Mouse (Mus musculus) retina, postnatal 7 days (tissue): ENCODE data around the gene 4932438H23Rik.

Experiments
- DNase-seq: peaks from one replicate; pipeline ENCODE4 v3.0.0-alpha.2; 2012; ENCODE audit warnings: low read depth, low spot score

4932438H23Rik gene

DNA sequence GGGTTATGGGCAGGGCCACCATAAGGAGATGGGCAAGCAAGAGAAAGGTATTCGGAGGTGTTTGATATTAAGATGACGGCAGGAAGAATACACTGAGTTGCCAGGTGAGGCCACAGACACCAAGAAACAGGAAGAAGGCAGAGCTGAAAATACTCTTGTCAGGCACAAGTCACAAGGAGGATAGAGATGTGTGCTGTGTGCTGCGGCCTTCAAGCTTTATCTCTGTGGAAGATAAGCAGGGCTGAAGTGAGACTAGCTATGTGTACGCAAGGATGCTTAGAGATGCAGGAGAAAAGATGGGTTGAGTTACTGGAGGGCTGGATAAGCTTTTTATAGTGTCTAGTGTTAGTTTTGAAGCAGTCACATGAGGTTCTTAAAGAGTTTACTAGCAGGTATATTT, 37.7 kb downstream of the 4932438H23Rik start:
- DNase-seq = no peak

GRCm38 (mm10) chr16:91056043-91056821, 38.7 kb downstream of the 4932438H23Rik start:
- DNase-seq = no peak

- no peak for DNase-seq
Observed at GRCm38 (mm10) chr16:91055150-91055549, 39.8 kb downstream of the 4932438H23Rik start.

- no peak for DNase-seq
Observed at GRCm38 (mm10) chr16:91053599-91053998, 41.3 kb downstream of the 4932438H23Rik start.

GRCm38 (mm10) chr16:91045511-91045910, 49.4 kb downstream of the 4932438H23Rik start:
- DNase-seq = no peak

GRCm38 (mm10) chr16:91044270-91045182, 50.4 kb downstream of the 4932438H23Rik start, which contains the start of gene Paxbp1:
Paxbp1 (minus strand) TSS chr16:91044543.
- peak; percentile 100 for DNase-seq

- DNase-seq = peak; percentile 36
Observed at GRCm38 (mm10) chr16:91043461-91044248, 51.3 kb downstream of the 4932438H23Rik start.

GRCm38 (mm10) chr16:91042640-91043039, 52.3 kb downstream of the 4932438H23Rik start:
- no peak for DNase-seq

- DNase-seq = no peak
Observed at GRCm38 (mm10) chr16:91035866-91036265, 59.1 kb downstream of the 4932438H23Rik start.

- DNase-seq = no peak
Observed at GRCm38 (mm10) chr16:91030751-91031150, 64.2 kb downstream of the 4932438H23Rik start.

- no peak for DNase-seq
Observed at GRCm38 (mm10) chr16:91029901-91030300, 65.0 kb downstream of the 4932438H23Rik start.

DNA sequence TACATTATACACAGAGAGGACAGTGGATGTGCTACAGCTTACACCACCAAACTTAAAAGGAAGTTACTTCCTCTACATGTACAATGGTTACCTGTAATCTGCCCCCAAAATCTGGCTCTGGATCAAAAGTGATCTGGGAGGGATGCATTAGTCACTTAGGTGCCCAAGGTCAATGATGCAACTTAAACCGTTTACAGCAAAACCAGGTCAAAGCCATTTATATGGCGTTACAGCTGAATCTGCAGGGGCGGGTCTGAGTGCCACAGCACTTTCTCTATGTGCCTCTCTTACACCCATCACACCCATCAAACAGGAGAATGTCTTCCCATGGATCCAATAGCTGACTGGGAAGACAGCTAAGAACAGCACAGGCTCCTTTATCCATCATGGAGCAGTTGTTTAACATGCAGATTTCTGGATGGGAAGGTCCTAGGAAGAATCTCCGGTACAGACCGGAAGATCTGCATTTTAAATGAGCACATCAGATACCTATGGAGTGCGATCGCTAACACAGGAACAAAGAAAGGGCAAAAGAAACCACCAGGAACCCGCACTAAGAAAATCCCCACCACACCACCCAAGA, 65.7 kb downstream of the 4932438H23Rik start:
- DNase-seq = no peak

DNA sequence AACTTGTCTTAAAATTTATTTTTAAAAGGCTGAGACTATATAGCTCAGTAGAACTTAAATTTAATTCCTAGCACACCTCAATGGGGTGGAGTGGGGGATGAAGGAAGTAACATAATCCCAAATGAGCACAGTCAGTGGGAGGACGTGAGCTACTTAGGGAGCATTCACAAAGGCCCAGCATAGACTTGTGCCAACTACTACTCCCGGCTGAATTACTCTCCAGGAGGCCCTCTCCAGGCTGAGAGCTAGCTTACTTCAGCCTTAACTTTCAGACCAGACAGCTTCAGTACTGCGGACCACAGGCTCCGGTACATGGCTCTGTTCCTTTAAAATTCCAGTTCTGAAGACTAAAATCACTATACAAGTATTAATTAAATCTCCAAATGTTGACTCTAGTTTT, 68.6 kb downstream of the 4932438H23Rik start:
- DNase-seq = no peak

- DNase-seq = no peak
Observed at GRCm38 (mm10) chr16:91023384-91023783, 71.5 kb downstream of the 4932438H23Rik start.

DNA sequence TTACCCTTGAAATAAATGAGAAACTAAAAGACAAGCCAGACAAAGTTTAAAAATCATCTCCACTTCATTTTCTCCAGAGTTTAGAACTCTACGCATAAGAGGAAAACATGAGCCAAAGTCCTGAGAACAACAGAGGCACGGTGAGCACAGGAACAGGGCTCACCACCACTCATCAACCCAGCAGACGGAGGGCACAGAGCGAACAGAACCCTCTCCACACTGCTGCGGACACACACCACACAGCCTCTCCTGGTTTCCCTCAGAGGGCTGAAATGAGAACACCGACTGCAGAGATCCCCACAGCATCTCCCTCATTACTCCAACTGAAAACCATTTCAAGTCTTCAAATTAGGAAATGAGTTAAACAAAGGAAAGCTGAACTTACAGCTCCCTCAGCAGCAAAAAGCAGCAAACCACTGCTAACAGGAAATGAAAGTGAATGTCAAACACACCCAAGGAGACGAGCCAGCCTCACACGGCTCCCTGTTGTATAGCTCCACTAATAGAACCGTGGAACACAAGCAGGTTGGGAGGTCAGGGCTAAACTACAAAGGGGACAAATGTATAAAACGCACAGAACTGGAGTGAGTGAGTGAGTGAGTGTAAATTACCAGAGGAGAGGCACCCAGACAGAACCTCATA, 74.0 kb downstream of the 4932438H23Rik start:
- no peak for DNase-seq

GRCm38 (mm10) chr16:91019476-91019875, 75.4 kb downstream of the 4932438H23Rik start:
- DNase-seq = no peak

DNA sequence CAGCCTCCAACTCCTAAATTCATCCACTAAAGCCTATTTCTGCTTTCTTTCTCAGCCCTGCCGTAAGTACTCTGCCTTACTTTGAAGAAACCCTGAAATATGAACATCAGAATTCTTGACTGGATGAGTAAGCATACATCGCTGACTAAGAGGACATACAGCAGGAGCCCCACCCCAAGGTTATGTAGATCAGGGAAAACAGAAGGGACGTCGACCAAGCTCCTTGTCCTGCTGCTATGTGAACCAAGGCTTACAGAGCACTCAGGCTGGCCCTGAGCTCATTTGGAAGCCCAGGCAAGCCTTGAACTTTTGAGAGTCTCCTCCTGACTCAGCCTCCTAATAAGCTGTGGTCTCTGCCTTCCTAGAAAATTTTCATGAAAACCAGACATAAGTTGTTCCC, 79.2 kb downstream of the 4932438H23Rik start:
- no peak for DNase-seq

GRCm38 (mm10) chr16:91011847-91012246, 83.1 kb downstream of the 4932438H23Rik start:
- no peak for DNase-seq

GRCm38 (mm10) chr16:91011021-91011683, 83.8 kb downstream of the 4932438H23Rik start, which contains the start of gene Synj1:
Synj1 (minus strand) TSS chr16:91011308.
- DNase-seq = peak; percentile 92

GRCm38 (mm10) chr16:91010581-91011020, 84.3 kb downstream of the 4932438H23Rik start:
- DNase-seq = peak; percentile 34
